Mouse (Mus musculus): ENCODE measurements at regions not wholly inside any gene's neighbourhood (a gene's known extent, or its start where the extent isn't known, plus 50 kb on each side); places are given as distances from the start of the nearest gene placed in this dataset.

GRCm38 (mm10) chr13:107306232-107306631 is 284.3 kb upstream of the Kif2a start:
- DNase-seq (ENCODE audit: low read depth, low spot score) = no peak

DNA sequence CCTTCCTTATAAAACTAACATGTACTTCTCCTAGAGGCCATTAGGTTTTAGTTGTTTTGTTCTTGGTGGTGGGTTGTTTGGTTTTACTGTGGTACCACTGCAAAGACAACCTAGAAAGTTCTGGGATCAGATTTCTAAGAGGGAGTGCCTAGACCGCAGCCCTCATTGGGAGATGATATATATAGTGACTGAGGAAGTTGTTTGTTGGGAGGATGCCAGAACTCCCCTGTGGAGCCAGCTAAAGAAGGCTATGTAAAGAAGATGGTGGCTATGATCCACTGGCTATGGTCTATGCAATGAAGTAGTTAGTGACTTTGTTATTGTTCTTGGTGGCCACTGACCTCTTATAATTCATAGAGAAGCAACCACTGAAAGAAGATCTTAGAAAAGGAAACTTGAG is 283.8 kb upstream of the Kif2a start:
- DNase-seq (ENCODE audit: low read depth, low spot score) = no peak

DNA sequence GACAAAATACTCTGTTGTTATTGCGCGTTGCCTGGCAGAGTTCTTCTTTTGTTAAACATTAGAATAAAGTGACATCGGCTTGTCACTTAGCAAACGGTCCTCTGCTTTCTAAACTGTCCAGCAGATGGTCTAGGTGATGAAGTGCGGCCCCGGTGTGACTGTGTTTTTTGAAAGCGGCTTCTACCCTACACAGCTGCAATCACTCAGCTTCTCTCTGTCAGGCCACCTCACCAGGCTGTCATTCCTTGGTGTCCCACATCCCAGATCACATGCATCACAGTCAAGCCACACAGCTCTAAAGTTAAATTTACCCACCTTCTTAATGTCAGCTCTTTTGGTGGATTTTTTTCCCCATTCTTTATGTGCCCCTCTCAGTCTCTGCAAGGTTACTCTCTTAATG is 282.0 kb upstream of the Kif2a start:
- DNase-seq (ENCODE audit: low read depth, low spot score) = no peak

GRCm38 (mm10) chr13:107303322-107303721 is 281.4 kb upstream of the Kif2a start:
- DNase-seq (ENCODE audit: low read depth, low spot score) = no peak

GRCm38 (mm10) chr13:107300792-107301191 is 278.9 kb upstream of the Kif2a start:
- DNase-seq (ENCODE audit: low read depth, low spot score) = no peak

GRCm38 (mm10) chr13:107264581-107264980 is 242.7 kb upstream of the Kif2a start:
- DNase-seq (ENCODE audit: low read depth, low spot score) = no peak

GRCm38 (mm10) chr13:107261479-107262050 is 239.6 kb upstream of the Kif2a start:
- no peak for DNase-seq (ENCODE audit: low read depth, low spot score)

- no peak for DNase-seq (ENCODE audit: low read depth, low spot score)
Observed at GRCm38 (mm10) chr13:107260274-107260673, 238.3 kb upstream of the Kif2a start.

DNA sequence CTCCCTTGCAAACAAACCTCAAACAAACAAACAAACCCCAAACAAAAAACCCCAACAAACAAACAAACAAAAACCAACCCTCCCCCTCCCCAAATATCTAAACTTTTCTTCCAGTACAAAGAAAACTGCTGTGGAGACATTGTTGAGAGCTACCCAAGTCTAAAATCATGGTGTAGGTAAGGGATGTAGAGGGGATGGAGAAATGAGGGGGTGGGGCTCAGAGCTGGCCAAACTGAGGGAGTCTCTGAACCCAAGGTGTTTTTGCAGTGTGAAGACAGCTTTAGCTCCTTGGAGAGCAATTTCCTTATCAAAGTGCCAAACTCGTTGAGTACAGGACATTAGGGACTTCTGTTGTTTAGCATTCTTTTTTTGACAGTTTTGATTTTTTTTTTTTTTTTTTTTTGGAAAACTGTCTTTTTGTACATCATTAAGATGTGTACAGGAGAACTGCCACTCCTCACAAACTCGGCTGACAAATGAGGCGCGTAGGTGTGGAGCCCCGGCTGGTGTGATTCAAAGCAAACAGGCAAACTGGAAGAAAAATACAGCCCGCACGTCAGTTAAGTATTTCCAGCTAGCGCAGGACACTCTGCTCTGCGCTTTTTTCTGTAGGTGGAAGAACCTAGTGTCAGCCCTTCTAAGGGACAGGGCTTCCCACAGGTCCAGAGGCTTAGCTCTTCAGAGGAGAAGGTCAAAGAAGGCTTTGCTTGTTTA is 226.0 kb upstream of the Kif2a start:
- no peak for DNase-seq (ENCODE audit: low read depth, low spot score)

DNA sequence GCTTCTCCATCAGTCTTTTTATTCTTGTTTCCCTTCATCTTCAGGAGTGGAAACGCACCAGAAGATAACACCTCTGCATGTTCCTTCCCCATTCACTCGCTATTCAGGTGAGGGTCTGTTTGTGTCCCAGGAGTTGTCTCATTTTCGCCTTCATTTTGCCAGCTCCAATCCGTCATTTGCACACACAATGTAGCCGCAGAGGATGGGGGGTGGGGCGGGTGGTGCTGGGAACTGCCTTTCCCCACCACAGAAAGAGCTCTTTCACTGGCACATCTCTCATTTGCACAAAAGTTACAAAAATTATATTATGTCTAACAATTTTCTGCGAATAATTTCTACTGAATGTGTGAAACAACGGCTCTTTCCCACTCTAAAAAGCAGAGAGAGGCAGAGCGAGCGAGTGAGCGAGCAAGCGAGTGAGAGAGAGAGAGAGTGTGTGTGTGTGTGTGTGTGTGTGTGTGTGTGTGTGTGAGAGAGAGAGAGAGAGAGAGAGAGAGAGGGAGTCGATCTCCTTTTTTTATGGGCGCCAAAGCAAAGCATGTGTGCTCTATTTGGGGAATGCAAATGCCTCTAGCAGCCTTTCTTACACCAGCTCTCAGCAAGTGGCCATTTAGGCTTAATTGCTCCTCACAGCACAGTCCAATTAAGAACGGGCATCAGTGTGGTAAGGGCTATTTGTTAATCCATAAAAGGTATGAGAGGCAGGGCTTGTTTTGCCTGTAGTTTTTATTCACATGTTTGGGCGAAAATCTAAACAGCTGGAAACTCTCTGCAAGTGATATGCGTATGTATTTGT is 225.2 kb upstream of the Kif2a start:
- DNase-seq (ENCODE audit: low read depth, low spot score) = no peak

- DNase-seq (ENCODE audit: low read depth, low spot score) = no peak
Observed at GRCm38 (mm10) chr13:107244173-107244572, 222.2 kb upstream of the Kif2a start.

DNA sequence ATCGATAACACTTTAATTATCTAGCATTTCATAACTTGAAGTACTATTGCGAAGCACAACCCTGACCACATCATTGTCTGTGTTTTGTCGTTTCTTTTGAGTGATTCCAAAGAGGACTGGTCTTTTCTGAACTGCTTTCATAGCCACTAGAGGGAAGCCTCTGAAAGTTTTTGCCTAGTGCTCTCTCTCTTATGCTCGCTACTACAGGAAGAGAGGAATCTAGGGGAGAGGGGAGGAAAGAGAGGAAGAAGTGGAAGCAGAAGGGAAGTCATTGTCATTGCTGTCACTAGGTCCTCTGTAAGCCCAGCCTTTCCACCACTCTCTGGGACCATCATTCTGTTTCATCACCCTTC is 217.1 kb upstream of the Kif2a start:
- no peak for DNase-seq (ENCODE audit: low read depth, low spot score)

GRCm38 (mm10) chr13:107238364-107239034 is 216.6 kb upstream of the Kif2a start:
- no peak for DNase-seq (ENCODE audit: low read depth, low spot score)

DNA sequence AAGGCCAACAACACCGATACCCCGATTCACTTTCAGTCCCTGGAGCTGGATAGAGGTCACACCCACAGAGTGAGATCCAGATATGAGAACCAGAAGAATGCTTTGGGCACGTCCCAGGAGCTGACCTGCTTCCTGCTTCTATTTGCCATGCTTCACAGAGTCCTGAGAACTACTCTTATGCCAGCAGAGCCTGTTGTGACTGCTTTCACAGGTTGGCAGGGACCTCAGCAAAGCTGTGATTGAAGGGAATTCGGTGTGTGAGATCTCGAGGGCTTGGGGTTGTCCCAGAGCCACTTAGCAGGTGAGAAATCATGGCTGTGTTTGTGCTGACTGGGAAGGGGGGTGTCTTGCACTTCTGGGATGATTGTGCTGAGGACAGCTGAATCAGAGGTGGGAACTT is 197.5 kb upstream of the Kif2a start:
- no peak for DNase-seq (ENCODE audit: low read depth, low spot score)

DNA sequence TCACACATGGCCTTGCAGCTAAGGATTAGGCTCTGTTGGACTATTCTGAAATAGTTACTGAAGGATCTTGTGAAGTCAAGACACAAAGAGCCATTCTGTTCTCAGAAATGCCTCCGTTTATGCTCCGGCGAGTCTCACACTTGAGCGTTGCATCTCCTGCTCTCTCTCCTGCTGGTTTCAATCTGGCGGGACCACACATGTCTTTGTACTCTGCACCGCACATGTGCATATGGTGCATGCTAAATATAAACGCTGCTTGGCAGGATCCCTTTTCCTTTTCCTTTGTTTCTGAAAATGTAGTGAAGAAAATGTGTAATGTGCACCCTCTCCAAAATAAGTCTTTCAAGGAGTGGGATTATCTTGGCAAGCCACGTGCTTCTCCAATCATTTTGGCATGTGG is 196.4 kb upstream of the Kif2a start:
- no peak for DNase-seq (ENCODE audit: low read depth, low spot score)

- no peak for DNase-seq (ENCODE audit: low read depth, low spot score)
Observed at GRCm38 (mm10) chr13:107217825-107218224, 195.9 kb upstream of the Kif2a start.

- DNase-seq (ENCODE audit: low read depth, low spot score) = no peak
Observed at GRCm38 (mm10) chr13:107213281-107213680, 191.4 kb upstream of the Kif2a start.

DNA sequence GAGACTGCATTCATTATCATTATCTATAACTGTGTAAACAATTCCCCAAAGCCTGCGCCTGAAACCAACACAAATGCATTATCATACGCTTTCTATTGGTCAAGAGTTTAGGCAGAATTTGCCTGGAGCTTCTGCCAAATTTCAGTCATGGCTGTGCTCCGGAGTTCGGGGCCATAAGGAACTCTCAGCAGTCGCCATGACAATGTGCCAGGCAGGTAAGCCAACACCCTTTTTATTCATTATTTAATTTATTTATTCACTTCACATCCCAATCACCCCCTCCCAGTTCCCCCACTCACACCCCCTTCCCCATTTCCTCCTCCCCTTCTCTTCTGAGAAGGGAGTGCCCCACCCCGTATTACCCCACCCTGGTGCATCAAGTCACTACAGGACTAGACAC is 188.8 kb upstream of the Kif2a start:
- no peak for DNase-seq (ENCODE audit: low read depth, low spot score)

DNA sequence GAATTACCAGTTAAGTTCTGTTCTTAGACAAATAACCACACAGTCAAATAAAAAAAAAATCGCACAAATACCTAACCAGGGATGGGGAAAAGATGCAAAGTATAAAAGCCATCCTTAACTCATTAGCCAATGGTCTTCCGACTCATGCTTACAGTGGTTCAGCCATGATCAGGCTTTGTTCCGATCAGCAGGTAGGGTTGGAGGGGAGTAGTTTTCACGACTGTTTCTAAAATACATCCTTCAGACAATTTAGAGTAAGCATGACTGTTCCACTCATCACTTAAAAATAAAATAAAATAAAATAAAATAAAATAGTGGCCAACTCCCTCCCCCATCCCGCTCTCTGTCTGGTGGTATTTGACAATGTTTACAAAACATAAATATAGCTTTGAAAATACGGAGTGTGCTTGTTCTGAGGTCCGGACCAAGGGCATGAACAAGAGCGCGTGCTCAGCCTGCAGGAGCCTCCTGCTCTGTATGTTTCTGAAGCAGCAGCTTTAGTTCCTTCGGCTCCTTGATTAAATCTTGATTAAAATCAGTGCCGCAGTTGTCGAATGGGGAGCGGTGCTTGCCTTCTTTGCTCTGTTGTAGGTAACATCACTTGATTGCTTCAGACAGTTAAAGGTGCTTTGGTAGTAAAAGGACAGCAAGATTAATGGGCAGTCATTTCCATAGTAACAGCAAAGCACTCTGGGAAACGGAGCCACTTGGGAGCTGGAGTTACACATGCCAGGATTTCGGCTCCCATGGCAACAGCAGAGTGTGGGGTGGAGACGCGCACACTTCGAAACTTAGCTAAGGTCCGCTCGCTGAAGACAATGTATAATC is 185.6 kb upstream of the Kif2a start:
- peak; percentile 52 for DNase-seq (ENCODE audit: low read depth, low spot score)

- no peak for DNase-seq (ENCODE audit: low read depth, low spot score)
Observed at GRCm38 (mm10) chr13:107199875-107200274, 177.9 kb upstream of the Kif2a start.

DNA sequence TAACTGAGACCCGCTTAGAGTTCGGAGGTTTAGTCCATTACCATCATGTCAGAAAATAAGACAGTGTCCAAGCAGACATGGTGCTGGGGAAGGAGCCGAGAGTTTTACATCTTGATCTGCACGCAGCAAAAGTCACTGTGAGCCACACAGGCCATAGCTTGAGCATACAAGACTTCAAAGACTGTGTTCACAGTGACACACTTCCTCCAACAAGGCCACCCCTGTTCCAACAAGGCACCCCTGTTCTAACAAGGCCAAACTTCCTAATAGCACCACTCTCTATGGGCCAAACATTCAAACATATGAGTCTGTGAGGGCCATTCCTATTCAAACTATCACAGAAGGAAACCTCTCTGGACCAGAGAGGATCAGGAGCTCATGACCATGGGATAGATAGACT is 171.5 kb upstream of the Kif2a start:
- DNase-seq (ENCODE audit: low read depth, low spot score) = no peak
